Mouse (Mus musculus) liver, embryonic 15.5 days (tissue): ENCODE results near the gene Hnrnpl. TPM values are rescaled to one million over a fixed set of nuclear protein-coding genes. Genes with fewer than 3 reads are reported as not detected.

ENCODE experiments used
- ATAC-seq: fragments of 200-750 bp; cut with Nextera tagmentation; 2 replicates; pipeline ENCODE4 v1.8.0; 2017; ENCODE audit warnings: moderate number of reproducible peaks, mild to moderate bottlenecking, moderate library complexity; ENCODE audit not compliant: insufficient read depth
- H3K27ac ChIP-seq: fragments of 300-500 bp; sonication (generic); replicated peaks from 2 replicates; pipeline ENCODE4 v1.5.1; 2015; ENCODE audit warnings: mild to moderate bottlenecking, inconsistent platforms
- H3K27me3 ChIP-seq: fragments of 300-500 bp; sonication (generic); 2 replicates; pipeline ENCODE4 v1.6.1; 2015; ENCODE audit warnings: mild to moderate bottlenecking, inconsistent platforms
- H3K36me3 ChIP-seq: fragments of 300-500 bp; sonication (generic); replicated peaks from 2 replicates; pipeline ENCODE4 v1.6.1; 2015; ENCODE audit warnings: moderate library complexity, mild to moderate bottlenecking, inconsistent platforms
- H3K4me1 ChIP-seq: fragments of 300-500 bp; sonication (generic); replicated peaks from 2 replicates; pipeline ENCODE4 v1.6.1; 2015; ENCODE audit warnings: inconsistent platforms
- H3K4me2 ChIP-seq: fragments of 300-500 bp; sonication (generic); 2 replicates; pipeline ENCODE4 v1.6.1; 2015; ENCODE audit warnings: moderate library complexity, mild to moderate bottlenecking, inconsistent platforms
- H3K4me3 ChIP-seq: fragments of 300-500 bp; sonication (generic); replicated peaks from 2 replicates; pipeline ENCODE4 v1.5.1; 2015; ENCODE audit warnings: mild to moderate bottlenecking, inconsistent platforms
- H3K9ac ChIP-seq: fragments of 300-500 bp; sonication (generic); 2 replicates; pipeline ENCODE4 v1.6.1; 2015; ENCODE audit warnings: moderate library complexity, mild to moderate bottlenecking, inconsistent platforms
- H3K9me3 ChIP-seq: fragments of 300-500 bp; sonication (generic); replicated peaks from 2 replicates; pipeline ENCODE4 v1.6.1; 2016; ENCODE audit warnings: inconsistent platforms
- WGBS: fragments of 180-500 bp; shearing (Covaris S2); methylation state at CpG from one replicate; pipeline ENCODE4 v1.1.7; 2015; ENCODE audit warnings: mixed read lengths; ENCODE audit not compliant: insufficient replicate concordance; 5-methylcytosine and 5-hydroxymethylcytosine counted together
- polyA plus RNA-seq: library from polyadenylated mRNA; unstranded; fragments of >200 nt; fragmentation: Nextera tagmentation; extraction: Ambion mirVana; gene quantifications from 2 replicates; pipeline ENCODE4 v1.2.1, GENCODE M21; 2015

Hnrnpl gene
- polyA plus RNA-seq, 1 experiment from 2014 or later: 86.9 TPM

GRCm38 (mm10) chr7:28802846-28803588, 5.3 kb upstream of the Hnrnpl start:
- no peak overlapping the region for H3K4me3 ChIP-seq
- peak overlapping the region; percentile 81 for H3K27ac ChIP-seq
- peak overlapping the region; percentile 39 for H3K4me2 ChIP-seq
- no peaks in the 10 kb centered on the region for H3K9me3 ChIP-seq
- peaks cover 36% of the 10 kb centered on the region for H3K4me1 ChIP-seq
- peak; percentile 51; the same call in 1 of the 2 replicates for ATAC-seq
- no peaks in the 10 kb centered on the region for H3K27me3 ChIP-seq
- H3K9ac ChIP-seq: peak overlapping the region; percentile 15; the same call in 1 of the 2 replicates
- whole genome bisulfite sequencing: 9% methylated on average over 10 of the region's 10 CpGs
- H3K36me3 ChIP-seq: peaks cover 9% of the 10 kb centered on the region; the same call in 1 of the 2 replicates

GRCm38 (mm10) chr7:28803756-28804155, 4.6 kb upstream of the Hnrnpl start:
- Histone ChIP-seq H3K4me2 (0 out of 2 replicates have a peak overlapping the region, but pooled peaks have one; percentile 39), H3K9me3 (no peaks in the 10 kb centered on the region), H3K27me3 (no peaks in the 10 kb centered on the region), H3K27ac (peak overlapping the region; percentile 81), H3K4me1 (peaks cover 42% of the 10 kb centered on the region), H3K9ac (0 out of 2 replicates have a peak overlapping the region, but pooled peaks have one; percentile 15), H3K36me3 (0 out of 2 replicates have a peak, but pooled peaks cover 5% of the 10 kb centered on the region), H3K4me3 (no peak overlapping the region)
- ATAC-seq: no peak
- 28% methylated on average over 4 of the region's 4 CpGs for WGBS

GRCm38 (mm10) chr7:28806869-28807268, 1.5 kb upstream of the Hnrnpl start:
- no peak overlapping the region for H3K27ac ChIP-seq
- ATAC-seq: no peak
- no peaks in the 10 kb centered on the region for H3K9me3 ChIP-seq
- peaks cover 2% of the 10 kb centered on the region; the same call in 1 of the 2 replicates for H3K36me3 ChIP-seq
- H3K4me1 ChIP-seq: peaks cover 48% of the 10 kb centered on the region
- no peak overlapping the region for H3K9ac ChIP-seq
- H3K4me2 ChIP-seq: no peak overlapping the region
- no peak overlapping the region for H3K4me3 ChIP-seq
- 51% methylated on average over 4 of the region's 4 CpGs for WGBS
- H3K27me3 ChIP-seq: no peaks in the 10 kb centered on the region

- peak overlapping the region; percentile 93 for H3K9ac ChIP-seq
- ATAC-seq: no peak
- peak overlapping the region; percentile 96 for H3K27ac ChIP-seq
- no peaks in the 10 kb centered on the region for H3K27me3 ChIP-seq
- H3K4me2 ChIP-seq: peak overlapping the region; percentile 88
- WGBS: 54% methylated on average over 7 of the region's 8 CpGs
- H3K36me3 ChIP-seq: peaks cover 11% of the 10 kb centered on the region
- peaks cover 48% of the 10 kb centered on the region for H3K4me1 ChIP-seq
- no peaks in the 10 kb centered on the region for H3K9me3 ChIP-seq
- peak overlapping the region; percentile 85 for H3K4me3 ChIP-seq
These were observed 610 bp upstream of the Hnrnpl start for GRCm38 (mm10) chr7:28807641-28808220.

- peak; percentile 54 for ATAC-seq
- no peaks in the 10 kb centered on the region for H3K27me3 ChIP-seq
- peak overlapping the region; percentile 96 for H3K27ac ChIP-seq
- peaks cover 23% of the 10 kb centered on the region for H3K36me3 ChIP-seq
- peak overlapping the region; percentile 88 for H3K4me2 ChIP-seq
- H3K4me1 ChIP-seq: peaks cover 48% of the 10 kb centered on the region
- whole genome bisulfite sequencing: 1% methylated on average over 32 of the region's 32 CpGs
- no peaks in the 10 kb centered on the region for H3K9me3 ChIP-seq
- peak overlapping the region; percentile 93 for H3K9ac ChIP-seq
- peak overlapping the region; percentile 85 for H3K4me3 ChIP-seq
These were observed 634 bp downstream of the Hnrnpl start for GRCm38 (mm10) chr7:28808957-28809393.

GRCm38 (mm10) chr7:28809401-28810089, 1.2 kb downstream of the Hnrnpl start:
- peak; percentile 29 for ATAC-seq
- Histone ChIP-seq H3K4me1 (peaks cover 49% of the 10 kb centered on the region), H3K36me3 (peaks cover 29% of the 10 kb centered on the region), H3K9me3 (no peaks in the 10 kb centered on the region), H3K4me2 (peak overlapping the region; percentile 88), H3K27me3 (no peaks in the 10 kb centered on the region), H3K27ac (peak overlapping the region; percentile 96), H3K4me3 (peak overlapping the region; percentile 85), H3K9ac (peak overlapping the region; percentile 93)
- WGBS: under 1% methylated on average over 35 of the region's 35 CpGs

- ATAC-seq: peak; percentile 86
- WGBS: under 1% methylated on average over 70 of the region's 70 CpGs
- Histone ChIP-seq H3K27ac (peak overlapping the region; percentile 96), H3K4me3 (peak overlapping the region; percentile 88), H3K4me2 (peak overlapping the region; percentile 88), H3K36me3 (peaks cover 37% of the 10 kb centered on the region), H3K27me3 (no peaks in the 10 kb centered on the region), H3K9ac (peak overlapping the region; percentile 93), H3K4me1 (peaks cover 54% of the 10 kb centered on the region), H3K9me3 (no peaks in the 10 kb centered on the region)
These were observed 2.0 kb downstream of the Hnrnpl start for GRCm38 (mm10) chr7:28810107-28811066.

GRCm38 (mm10) chr7:28811228-28811627, 2.9 kb downstream of the Hnrnpl start:
- Histone ChIP-seq H3K27ac (peak overlapping the region; percentile 94), H3K27me3 (no peaks in the 10 kb centered on the region), H3K9ac (peak overlapping the region; percentile 81), H3K4me1 (peaks cover 63% of the 10 kb centered on the region), H3K36me3 (peaks cover 46% of the 10 kb centered on the region), H3K4me3 (peak overlapping the region; percentile 88), H3K4me2 (peak overlapping the region; percentile 87), H3K9me3 (no peaks in the 10 kb centered on the region)
- WGBS: 1% methylated on average over 38 of the region's 40 CpGs
- ATAC-seq: peak; percentile 45

GRCm38 (mm10) chr7:28811640-28812275, 3.4 kb downstream of the Hnrnpl start:
- peak overlapping the region; percentile 81 for H3K9ac ChIP-seq
- H3K4me1 ChIP-seq: peaks cover 68% of the 10 kb centered on the region
- peak overlapping the region; percentile 94 for H3K27ac ChIP-seq
- H3K4me2 ChIP-seq: peak overlapping the region; percentile 87
- H3K27me3 ChIP-seq: no peaks in the 10 kb centered on the region
- no peak for ATAC-seq
- H3K9me3 ChIP-seq: no peaks in the 10 kb centered on the region
- H3K36me3 ChIP-seq: peaks cover 51% of the 10 kb centered on the region
- WGBS: 5% methylated on average over 7 of the region's 7 CpGs
- H3K4me3 ChIP-seq: peak overlapping the region; percentile 88

GRCm38 (mm10) chr7:28812436-28812835, 4.1 kb downstream of the Hnrnpl start:
- H3K4me3 ChIP-seq: peak overlapping the region; percentile 88
- H3K9ac ChIP-seq: peak overlapping the region; percentile 81
- 52% methylated on average over 4 of the region's 4 CpGs for WGBS
- H3K4me1 ChIP-seq: peaks cover 75% of the 10 kb centered on the region
- peak overlapping the region; percentile 94 for H3K27ac ChIP-seq
- no peak for ATAC-seq
- H3K4me2 ChIP-seq: peak overlapping the region; percentile 87
- no peaks in the 10 kb centered on the region for H3K27me3 ChIP-seq
- no peaks in the 10 kb centered on the region for H3K9me3 ChIP-seq
- peaks cover 58% of the 10 kb centered on the region for H3K36me3 ChIP-seq
